Mouse (Mus musculus) spleen, adult 2 months (tissue): Measurements from ENCODE around the gene Reep6. TPM values are rescaled to one million over a fixed set of nuclear protein-coding genes. Genes with fewer than 3 reads are reported as not detected.

Experiments used
- DNase-seq, 2 experiments: peaks; one replicate each; pipeline versions ENCODE4 v3.0.0 to v3.0.0-alpha.2; 2012 to 2021; ENCODE audit warnings: low spot score in 2 of 2, low read depth in 1 of 2
- H3K27ac ChIP-seq: fragments of 200-500 bp; 2 replicates; pipeline ENCODE4 v1.5.1; 2012; ENCODE audit warnings: low read length, inconsistent platforms; ENCODE audit not compliant: insufficient read depth
- H3K27me3 ChIP-seq: fragments of 200-500 bp; 2 replicates; pipeline ENCODE4 v1.6.1; 2012; ENCODE audit warnings: mild to moderate bottlenecking, moderate library complexity, low read length, inconsistent platforms; ENCODE audit not compliant: control insufficient read depth, insufficient read depth
- H3K36me3 ChIP-seq: fragments of 200-500 bp; 2 replicates; pipeline ENCODE4 v1.6.1; 2012; ENCODE audit warnings: mild to moderate bottlenecking, low read length, inconsistent platforms; ENCODE audit not compliant: control insufficient read depth, insufficient read depth
- H3K4me1 ChIP-seq: fragments of 200-500 bp; 2 replicates; pipeline ENCODE4 v1.6.1; 2011; ENCODE audit warnings: inconsistent platforms; ENCODE audit not compliant: control insufficient read depth, insufficient read depth, insufficient read length
- H3K4me3 ChIP-seq: fragments of 200-500 bp; 2 replicates; pipeline ENCODE4 v1.5.1; 2011; ENCODE audit warnings: mild to moderate bottlenecking, inconsistent platforms; ENCODE audit not compliant: insufficient read depth, insufficient read length; ENCODE audit errors: extremely low read depth
- CTCF ChIP-seq: fragments of 200-500 bp; IDR thresholded peaks from 2 replicates; pipeline ENCODE4 v1.5.1; 2011; ENCODE audit warnings: mild to moderate bottlenecking, inconsistent platforms; ENCODE audit not compliant: insufficient read depth, insufficient read length, insufficient replicate concordance; ENCODE audit errors: extremely low read depth
- POLR2A ChIP-seq: fragments of 200-500 bp; IDR thresholded peaks from 2 replicates; pipeline ENCODE4 v1.6.1; 2011; ENCODE audit warnings: low read depth, low read length, inconsistent platforms
- WGBS: fragments of 180-500 bp; shearing (Covaris S2); methylation state at CpG from one replicate; pipeline ENCODE4 v1.1.7; 2018; 5-methylcytosine and 5-hydroxymethylcytosine counted together
- polyA plus RNA-seq: library from polyadenylated mRNA; depleted of rRNA; stranded (reverse); fragments of >200 nt; gene quantifications from 2 replicates; pipeline ENCODE4 v1.2.3, GENCODE M21; 2012

Reep6 gene
- polyA plus RNA-seq, 1 experiment = 2.1 TPM

GRCm38 (mm10) chr10:80288657-80289056 is 41.1 kb upstream of the Reep6 start:
- peaks cover 38% of the 10 kb centered on the region for H3K36me3 ChIP-seq
- 72% methylated on average over 8 of the region's 8 CpGs for WGBS
- no peak for TF ChIP-seq POLR2A
- TF ChIP-seq CTCF = no peak
- no peak overlapping the region for H3K27ac ChIP-seq
- H3K27me3 ChIP-seq = no peaks in the 10 kb centered on the region
- H3K4me3 ChIP-seq = no peak overlapping the region
- H3K4me1 ChIP-seq = peaks cover 4% of the 10 kb centered on the region; the same call in 1 of the 2 replicates
- no peak for DNase-seq

DNA sequence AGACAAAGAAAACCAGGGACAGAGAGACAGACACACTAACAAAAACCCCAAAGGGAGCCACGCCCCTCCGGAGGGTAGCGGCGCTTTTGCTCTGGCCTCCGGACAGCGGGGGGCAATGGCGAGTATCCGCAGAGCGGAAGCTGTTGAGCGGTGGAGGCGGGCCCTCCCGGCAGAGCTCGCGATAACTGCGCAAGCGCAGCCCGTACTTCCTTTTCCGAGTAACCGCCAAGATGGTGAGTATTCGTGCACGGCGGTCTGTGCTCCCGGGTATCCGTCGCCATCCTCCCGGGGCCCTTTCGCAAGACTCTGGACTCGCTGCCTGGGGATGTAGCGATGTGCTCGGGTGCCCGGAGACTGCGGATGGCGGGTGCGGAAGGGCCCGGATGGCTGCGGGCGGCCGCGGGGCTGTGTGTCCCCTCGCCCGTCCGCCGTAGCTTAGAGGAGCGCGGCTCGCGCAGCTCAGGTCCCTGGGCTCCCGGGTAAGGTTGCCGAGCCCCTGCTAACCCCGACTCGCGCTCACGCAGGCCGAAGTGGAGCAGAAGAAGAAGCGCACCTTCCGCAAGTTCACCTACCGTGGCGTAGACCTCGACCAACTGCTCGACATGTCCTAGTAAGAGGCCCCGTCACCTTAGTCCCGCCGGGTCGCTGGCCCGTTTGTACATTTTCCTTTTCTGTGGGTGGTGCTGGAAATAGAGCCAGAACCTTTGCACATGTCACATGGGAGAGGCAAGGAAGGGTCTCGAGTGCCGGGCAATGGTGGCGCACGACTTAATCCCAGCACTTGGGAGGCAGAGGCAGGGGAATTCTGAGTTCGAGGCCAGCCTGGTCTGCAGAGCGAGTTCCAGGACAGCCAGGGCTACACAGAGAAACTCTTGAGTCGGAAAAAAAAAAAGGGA is 37.3 kb upstream of the Reep6 start, which contains the start of gene Rps15:
Rps15 (plus strand) TSS at position 203 of the 896 bp plus-strand sequence.
- peaks cover 4% of the 10 kb centered on the region; the same call in 1 of the 2 replicates for H3K4me1 ChIP-seq

DNA sequence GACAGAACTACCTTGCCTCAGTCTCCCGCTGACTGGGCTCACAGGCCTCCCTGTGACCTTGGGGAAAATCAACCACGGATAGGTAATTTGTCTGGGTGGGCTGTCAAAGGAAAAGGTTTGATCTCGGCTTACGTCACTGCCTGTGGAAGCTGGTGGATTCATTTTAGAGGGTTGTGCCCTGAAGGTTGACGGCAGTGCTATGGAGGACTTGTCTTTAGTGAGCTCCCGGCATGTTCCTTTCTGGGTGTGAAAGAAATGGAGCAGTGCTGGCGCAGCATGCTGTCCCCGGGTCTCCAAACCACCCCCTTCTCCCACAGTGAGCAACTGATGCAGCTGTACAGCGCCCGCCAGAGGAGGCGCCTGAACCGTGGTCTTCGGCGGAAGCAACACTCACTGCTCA is 36.4 kb upstream of the Reep6 start:
- Histone ChIP-seq H3K4me3 (peak overlapping the region; percentile 83), H3K27ac (no peak overlapping the region), H3K4me1 (peaks cover 4% of the 10 kb centered on the region; the same call in 1 of the 2 replicates), H3K27me3 (no peaks in the 10 kb centered on the region), H3K36me3 (peaks cover 14% of the 10 kb centered on the region)
- TF ChIP-seq CTCF (no peak), POLR2A (no peak)
- no peak for DNase-seq
- WGBS = 19% methylated on average over 14 of the region's 14 CpGs

More for the DNA sequence above, 37.3 kb upstream of the Reep6 start, which contains the start of gene Rps15:
- under 1% methylated on average over 72 of the region's 72 CpGs for WGBS
- peak; percentile 92 to 94 for DNase-seq
- TF ChIP-seq POLR2A (peak; percentile 97), CTCF (peak; percentile 55; the same call in 1 of the 2 replicates)
- Histone ChIP-seq H3K4me3 (peak within 1 kb of the TSS; percentile 83), H3K36me3 (peaks cover 17% of the 10 kb centered on the region), H3K27me3 (no peaks in the 10 kb centered on the region), H3K27ac (peak within 1 kb of the TSS; percentile 74)

- WGBS = 91% methylated on average over 4 of the region's 4 CpGs
- TF ChIP-seq CTCF (no peak), POLR2A (no peak)
- DNase-seq = no peak
- Histone ChIP-seq H3K27ac (no peak overlapping the region), H3K4me1 (peaks cover 4% of the 10 kb centered on the region; the same call in 1 of the 2 replicates), H3K4me3 (no peak overlapping the region), H3K36me3 (peaks cover 12% of the 10 kb centered on the region), H3K27me3 (peaks cover 4% of the 10 kb centered on the region; the same call in 1 of the 2 replicates)
These were observed 35.4 kb upstream of the Reep6 start for GRCm38 (mm10) chr10:80294311-80294710.

- no peak overlapping the region for H3K4me3 ChIP-seq
- no peak overlapping the region for H3K27ac ChIP-seq
- no peak for TF ChIP-seq CTCF
- no peak for TF ChIP-seq POLR2A
- H3K27me3 ChIP-seq = peaks cover 7% of the 10 kb centered on the region; the same call in 1 of the 2 replicates
- 75% methylated on average over 7 of the region's 7 CpGs for WGBS
- peaks cover 4% of the 10 kb centered on the region; the same call in 1 of the 2 replicates for H3K4me1 ChIP-seq
- H3K36me3 ChIP-seq = peaks cover 12% of the 10 kb centered on the region
- no peak for DNase-seq
These were observed 34.9 kb upstream of the Reep6 start for GRCm38 (mm10) chr10:80294788-80295303.

DNA sequence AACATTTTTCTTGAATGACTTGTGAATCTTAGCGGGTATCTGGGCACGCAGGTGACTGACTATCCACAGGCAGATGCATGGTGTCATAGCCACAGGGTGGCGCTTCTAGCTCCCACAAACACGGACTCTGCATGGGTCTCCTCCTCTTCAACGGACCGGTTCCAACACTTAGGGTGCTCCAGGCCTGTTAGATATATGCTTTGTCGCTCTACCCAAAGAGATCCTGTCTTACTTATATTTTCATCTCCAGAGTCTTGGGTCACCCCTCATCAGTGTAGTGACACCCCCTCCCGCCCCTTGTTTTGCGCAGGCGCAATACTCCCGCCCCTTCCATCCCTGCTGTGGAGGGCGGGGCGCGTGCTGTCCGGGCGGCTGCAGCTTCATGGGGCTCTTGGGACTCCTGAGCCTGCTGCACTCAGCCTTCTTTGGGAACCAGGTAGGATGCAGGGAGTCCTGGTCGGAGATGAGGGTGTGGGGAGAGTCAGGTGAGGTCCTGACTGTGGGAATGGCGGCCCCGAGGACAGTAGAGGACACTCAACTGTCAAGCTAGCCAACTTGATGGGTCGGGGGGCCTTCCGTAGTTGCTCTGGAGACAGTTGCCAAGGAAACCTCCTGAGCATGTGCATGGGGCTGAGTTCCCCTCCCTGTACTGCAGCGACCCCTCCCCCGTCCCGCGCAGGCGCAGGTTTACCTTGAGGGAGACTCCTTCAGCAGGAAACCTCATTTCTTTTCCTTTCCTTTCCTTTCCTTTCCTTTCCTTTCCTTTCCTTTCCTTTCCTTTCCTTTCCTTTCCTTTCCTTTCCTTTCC is 33.9 kb upstream of the Reep6 start, which contains the start of gene Apc2:
Apc2 (plus strand) TSS at position 360 of the 808 bp plus-strand sequence.
- H3K4me3 ChIP-seq = peak within 1 kb of the TSS; percentile 14
- peaks cover 12% of the 10 kb centered on the region for H3K36me3 ChIP-seq
- peaks cover 4% of the 10 kb centered on the region; the same call in 1 of the 2 replicates for H3K4me1 ChIP-seq
- 9% methylated on average over 26 of the region's 26 CpGs for WGBS
- peak; percentile 62; the same call in 1 of the 2 replicates for TF ChIP-seq CTCF
- no peak for TF ChIP-seq POLR2A
- peak; percentile 63 to 68 for DNase-seq
- peaks cover 7% of the 10 kb centered on the region; the same call in 1 of the 2 replicates for H3K27me3 ChIP-seq
- H3K27ac ChIP-seq = no peak within 1 kb of the TSS
